Mouse (Mus musculus): ENCODE measurements around the gene Creb3l2. TPM values are rescaled to one million over a fixed set of nuclear protein-coding genes. Genes with fewer than 3 reads are reported as not detected.

Creb3l2 gene
- 5.4 TPM for total RNA-seq (2023)

GRCm38 (mm10) chr6:37442041-37442667 lies at the start of gene Creb3l2:
TSS of gene Creb3l2 (minus strand) at chr6:37442146.

DNA sequence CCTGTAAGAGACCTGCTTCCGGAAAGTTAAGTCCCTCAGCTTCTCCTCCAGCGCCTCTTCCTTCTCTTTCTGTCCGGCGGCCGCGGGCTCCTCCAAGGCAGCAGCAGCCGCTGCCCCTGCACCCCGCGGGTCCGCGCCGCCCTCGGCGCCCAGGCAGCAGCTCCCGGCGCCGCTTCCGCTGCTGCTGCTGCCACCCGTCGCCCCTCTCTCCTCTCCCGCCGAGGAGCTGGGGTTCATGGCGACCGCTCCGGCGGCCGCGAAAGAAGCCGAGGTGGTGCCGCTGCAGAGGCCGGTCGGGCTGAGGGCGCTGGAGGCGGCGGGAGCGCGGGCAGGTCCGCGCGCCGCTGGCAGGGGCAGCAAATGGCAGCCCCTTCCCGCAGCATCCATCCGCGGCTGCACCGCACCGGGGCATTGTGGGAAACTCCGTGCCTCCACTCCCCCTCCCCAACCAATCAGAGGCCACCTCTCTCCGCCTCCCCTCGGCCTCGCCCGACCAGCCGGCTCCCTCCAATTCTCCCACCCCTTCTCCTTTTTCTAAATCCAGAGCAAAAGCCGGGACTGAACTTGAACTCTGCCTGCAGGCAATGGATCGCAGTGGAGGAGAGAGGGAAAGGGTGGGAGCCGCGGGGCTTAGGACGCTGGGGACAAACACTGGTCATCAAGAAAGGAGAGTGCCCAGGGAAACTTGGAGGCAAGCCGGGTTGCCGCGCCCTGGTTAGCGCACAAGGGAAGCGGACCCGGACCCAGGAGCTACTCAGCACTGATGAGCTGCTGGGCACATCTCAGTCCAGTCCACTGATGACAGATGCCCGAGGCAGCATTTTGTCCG lies 142.2 kb downstream of the Creb3l2 start, which contains the start of gene Dgki:
Gene Dgki, minus strand, starts transcription at position 623 of the 829 bp plus-strand sequence.

Other genes with a start within 250 kb of the Creb3l2 start
- 0.73 TPM for gene Dgki, start 142.0 kb downstream of the Creb3l2 start, total RNA-seq (2023)
- gene Akr1d1, start 88.0 kb upstream of the Creb3l2 start, total RNA-seq (2023): not detected

Data from CD4-positive naive resting alpha-beta T cell, adult 76 days (primary cell).